Mouse (Mus musculus) cerebellum, adult 2 months (tissue): Measurements from ENCODE around the gene Prdm10.

ENCODE experiments used
- CTCF ChIP-seq: fragments of 200-500 bp; IDR thresholded peaks from 2 replicates; pipeline ENCODE4 v1.5.1; 2011; ENCODE audit warnings: low read depth, mild to moderate bottlenecking, control low read depth, low read length, moderate library complexity, borderline replicate concordance; ENCODE audit not compliant: insufficient read depth
- POLR2A ChIP-seq: fragments of 200-500 bp; IDR thresholded peaks from 2 replicates; pipeline ENCODE4 v1.6.1; 2011; ENCODE audit warnings: low read length, control low read depth, borderline replicate concordance; ENCODE audit not compliant: insufficient read depth

- no peak for TF ChIP-seq POLR2A
- TF ChIP-seq CTCF: no peak
Observed at GRCm38 (mm10) chr9:31236079-31236478, 44.3 kb upstream of the Prdm10 start.
